Mouse (Mus musculus): Measurements from ENCODE around the gene Polr3c. TPM values are rescaled to one million over a fixed set of nuclear protein-coding genes. Genes with fewer than 3 reads are reported as not detected.
A peak's percentile ranks its signal among the peaks of the same experiment; 100 is the strongest.

Gene Polr3c
- polyA plus RNA-seq (2014; fragmentation: Nextera tagmentation; extraction: Ambion mirVana): 28.1 and 28.3 TPM in 2 replicates

- Histone ChIP-seq H3K27ac (peak within 1 kb of the TSS; percentile 84), H3K4me3 (replicated peaks; ENCODE audit: low read length) (peak within 1 kb of the TSS; percentile 95), H3K4me1 (replicated peaks; ENCODE audit: control insufficient read depth, insufficient read depth, low read length) (peaks cover 23% of the 10 kb centered on the region), H3K4me2 (replicated peaks) (peak within 1 kb of the TSS; percentile 65), H3K36me3 (replicated peaks; ENCODE audit: control insufficient read depth, insufficient read depth) (peaks cover 12% of the 10 kb centered on the region), H3K9me3 (ENCODE audit: control insufficient read depth, low read length) (no peaks in the 10 kb centered on the region), H3K27me3 (ENCODE audit: control insufficient read depth, insufficient read depth, low read length) (no peaks in the 10 kb centered on the region), H3K9ac (peak within 1 kb of the TSS; percentile 94)
- ATAC-seq (ENCODE audit: low FRiP score) (peak; percentile 97), DNase-seq (ENCODE audit: low spot score) (peak; percentile 89)
- whole genome bisulfite sequencing: under 1% methylated on average over 35 of the region's 52 CpGs
Observed at GRCm38 (mm10) chr3:96727343-96727827, at the start of gene Polr3c, which contains the start of gene Rnf115. Gene Polr3c (minus strand): TSS chr3:96727628. Gene Rnf115 (plus strand): TSS chr3:96727664.

DNA sequence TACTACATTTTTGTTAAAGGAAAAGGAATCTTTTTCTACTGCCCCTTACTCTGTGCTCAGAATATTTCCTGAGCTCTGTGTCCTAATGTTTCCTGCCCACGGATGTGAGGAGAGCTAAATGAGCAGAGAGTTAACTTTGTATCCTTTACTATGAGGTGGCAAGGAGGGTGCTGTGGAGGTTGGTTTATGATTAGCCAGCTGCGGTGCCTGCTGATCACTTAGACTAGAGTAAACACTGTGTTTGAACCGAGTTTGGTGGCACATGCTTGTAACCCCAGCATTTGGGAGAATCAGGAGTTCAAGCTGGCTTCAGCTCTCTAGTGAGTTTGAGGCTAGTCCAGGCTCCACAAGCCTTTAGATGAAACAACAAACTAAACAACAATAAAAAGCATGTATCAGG is 49.7 kb upstream of the Polr3c start:
- Histone ChIP-seq H3K4me3 (replicated peaks; ENCODE audit: low read length) (no peak overlapping the region), H3K9me3 (ENCODE audit: control insufficient read depth, low read length) (no peaks in the 10 kb centered on the region), H3K27me3 (ENCODE audit: control insufficient read depth, insufficient read depth, low read length) (no peaks in the 10 kb centered on the region), H3K27ac (no peak overlapping the region), H3K9ac (no peak overlapping the region), H3K4me2 (replicated peaks) (no peak overlapping the region), H3K4me1 (replicated peaks; ENCODE audit: control insufficient read depth, insufficient read depth, low read length) (no peaks in the 10 kb centered on the region), H3K36me3 (replicated peaks; ENCODE audit: control insufficient read depth, insufficient read depth) (peaks cover 4% of the 10 kb centered on the region)
- ATAC-seq (ENCODE audit: low FRiP score) (no peak), DNase-seq (ENCODE audit: low spot score) (no peak)
- WGBS: 79% methylated on average over 3 of the region's 3 CpGs

DNA sequence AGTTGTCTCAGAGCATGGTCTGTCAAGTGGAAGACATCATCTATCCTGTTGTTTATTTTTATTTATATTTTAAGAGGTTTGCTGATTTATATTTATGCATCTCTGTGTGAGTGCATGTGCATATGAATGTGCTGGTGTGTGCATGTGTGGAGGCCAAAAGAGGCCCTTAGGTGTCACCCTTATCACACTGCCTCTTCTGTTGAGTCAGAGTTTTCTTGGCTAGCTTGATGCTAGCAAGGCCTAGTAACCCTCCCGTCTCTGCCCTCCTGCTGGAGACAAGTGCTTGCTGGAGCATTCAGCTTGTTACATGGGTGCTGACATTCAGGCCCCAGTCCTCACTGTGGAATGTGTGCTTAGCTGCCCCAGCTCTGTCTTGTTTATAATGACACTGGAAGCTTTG is 45.5 kb upstream of the Polr3c start:
- Histone ChIP-seq H3K4me2 (replicated peaks) (no peak overlapping the region), H3K27ac (no peak overlapping the region), H3K27me3 (ENCODE audit: control insufficient read depth, insufficient read depth, low read length) (no peaks in the 10 kb centered on the region), H3K36me3 (replicated peaks; ENCODE audit: control insufficient read depth, insufficient read depth) (peaks cover 4% of the 10 kb centered on the region), H3K9me3 (ENCODE audit: control insufficient read depth, low read length) (no peaks in the 10 kb centered on the region), H3K4me1 (replicated peaks; ENCODE audit: control insufficient read depth, insufficient read depth, low read length) (no peaks in the 10 kb centered on the region), H3K4me3 (replicated peaks; ENCODE audit: low read length) (no peak overlapping the region), H3K9ac (no peak overlapping the region)
- DNase-seq (ENCODE audit: low spot score): no peak
- ATAC-seq (ENCODE audit: low FRiP score): no peak
- WGBS: 52% methylated on average over 1 of the region's 1 CpGs

DNA sequence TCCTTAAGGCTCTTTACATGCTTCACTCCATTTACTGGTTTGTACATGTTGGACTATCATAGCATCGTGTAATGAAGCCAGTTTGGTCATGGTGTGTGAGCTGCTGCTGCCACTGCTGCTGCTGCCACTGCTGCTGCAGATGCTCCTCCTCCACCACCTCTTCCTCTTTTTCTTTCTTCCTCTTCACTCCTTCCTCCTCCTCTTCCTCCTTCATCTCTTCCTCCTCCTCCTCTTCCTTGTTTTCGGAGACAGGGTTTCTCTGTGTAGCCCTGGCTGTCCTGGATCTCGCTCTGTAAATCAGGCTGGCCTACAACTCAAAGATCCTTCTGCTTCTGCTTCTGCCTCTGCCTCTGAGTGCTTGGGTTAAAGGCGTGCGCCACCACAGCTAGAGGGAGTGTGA is 42.5 kb upstream of the Polr3c start:
- DNase-seq (ENCODE audit: low spot score): no peak
- no peaks in the 10 kb centered on the region for H3K4me1 ChIP-seq (replicated peaks; ENCODE audit: control insufficient read depth, insufficient read depth, low read length)
- 89% methylated on average over 5 of the region's 5 CpGs for WGBS
- no peaks in the 10 kb centered on the region for H3K9me3 ChIP-seq (ENCODE audit: control insufficient read depth, low read length)
- no peaks in the 10 kb centered on the region for H3K27me3 ChIP-seq (ENCODE audit: control insufficient read depth, insufficient read depth, low read length)
- ATAC-seq (ENCODE audit: low FRiP score): no peak
- H3K36me3 ChIP-seq (replicated peaks; ENCODE audit: control insufficient read depth, insufficient read depth): no peaks in the 10 kb centered on the region
- no peak overlapping the region for H3K27ac ChIP-seq
- H3K9ac ChIP-seq: no peak overlapping the region
- no peak overlapping the region for H3K4me2 ChIP-seq (replicated peaks)
- no peak overlapping the region for H3K4me3 ChIP-seq (replicated peaks; ENCODE audit: low read length)

DNA sequence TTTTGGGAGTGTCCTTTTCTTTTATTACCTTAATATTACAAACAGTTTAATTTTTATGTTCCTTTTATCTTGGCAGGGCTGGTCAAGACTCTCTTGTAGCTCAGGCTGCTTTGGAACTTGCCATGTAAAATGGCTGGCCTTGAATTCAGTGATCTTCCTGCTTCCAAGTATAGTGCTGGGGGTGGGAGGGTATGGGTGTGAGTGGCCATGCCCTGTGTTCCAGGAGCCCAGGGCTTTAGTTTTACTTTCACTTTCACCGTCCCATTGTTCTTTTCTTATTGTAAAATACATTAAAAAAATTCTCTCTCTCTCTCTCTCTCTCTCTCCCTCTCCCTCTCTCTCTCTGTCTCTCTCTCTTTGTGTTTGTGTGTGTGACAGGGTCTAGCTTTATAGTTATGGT is 37.1 kb upstream of the Polr3c start:
- Histone ChIP-seq H3K4me2 (replicated peaks) (no peak overlapping the region), H3K4me1 (replicated peaks; ENCODE audit: control insufficient read depth, insufficient read depth, low read length) (no peaks in the 10 kb centered on the region), H3K36me3 (replicated peaks; ENCODE audit: control insufficient read depth, insufficient read depth) (peaks cover 13% of the 10 kb centered on the region; the same call in 1 of the 2 replicates), H3K27ac (no peak overlapping the region), H3K9me3 (ENCODE audit: control insufficient read depth, low read length) (no peaks in the 10 kb centered on the region), H3K4me3 (replicated peaks; ENCODE audit: low read length) (no peak overlapping the region), H3K27me3 (ENCODE audit: control insufficient read depth, insufficient read depth, low read length) (no peaks in the 10 kb centered on the region), H3K9ac (no peak overlapping the region)
- no peak for DNase-seq (ENCODE audit: low spot score)
- whole genome bisulfite sequencing: 89% methylated on average over 1 of the region's 1 CpGs
- ATAC-seq (ENCODE audit: low FRiP score): no peak

- Histone ChIP-seq H3K4me1 (replicated peaks; ENCODE audit: control insufficient read depth, insufficient read depth, low read length) (no peaks in the 10 kb centered on the region), H3K4me2 (replicated peaks) (no peak overlapping the region), H3K4me3 (replicated peaks; ENCODE audit: low read length) (no peak overlapping the region), H3K9me3 (ENCODE audit: control insufficient read depth, low read length) (no peaks in the 10 kb centered on the region), H3K27ac (no peak overlapping the region), H3K36me3 (replicated peaks; ENCODE audit: control insufficient read depth, insufficient read depth) (peaks cover 13% of the 10 kb centered on the region; the same call in 1 of the 2 replicates), H3K27me3 (ENCODE audit: control insufficient read depth, insufficient read depth, low read length) (no peaks in the 10 kb centered on the region), H3K9ac (no peak overlapping the region)
- 96% methylated on average over 4 of the region's 4 CpGs for WGBS
- ATAC-seq (ENCODE audit: low FRiP score): no peak
- DNase-seq (ENCODE audit: low spot score): no peak
Observed at GRCm38 (mm10) chr3:96759695-96760094, 32.3 kb upstream of the Polr3c start.

DNA sequence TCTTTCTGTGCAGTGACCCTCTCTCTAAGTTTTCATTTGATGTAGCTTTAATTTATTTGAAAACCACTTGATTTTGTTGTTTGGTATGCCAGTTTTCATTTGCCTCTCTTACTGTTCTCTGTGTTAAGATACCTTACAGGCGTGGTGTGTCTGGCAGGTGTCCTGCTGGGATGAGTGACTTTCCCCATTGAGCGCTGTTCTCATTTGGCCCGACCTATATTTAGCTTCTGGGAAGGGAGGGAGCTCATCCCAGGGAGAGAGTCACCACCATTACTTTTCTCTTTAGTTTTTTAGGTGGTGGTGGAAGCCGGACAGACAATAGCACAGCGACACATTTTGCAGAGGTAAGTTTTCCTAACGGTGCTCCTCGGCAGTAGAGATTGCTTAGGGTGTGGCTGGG is 30.3 kb upstream of the Polr3c start:
- no peak overlapping the region for H3K9ac ChIP-seq
- H3K4me1 ChIP-seq (replicated peaks; ENCODE audit: control insufficient read depth, insufficient read depth, low read length): no peaks in the 10 kb centered on the region
- no peak overlapping the region for H3K4me3 ChIP-seq (replicated peaks; ENCODE audit: low read length)
- no peak for ATAC-seq (ENCODE audit: low FRiP score)
- no peaks in the 10 kb centered on the region for H3K27me3 ChIP-seq (ENCODE audit: control insufficient read depth, insufficient read depth, low read length)
- H3K36me3 ChIP-seq (replicated peaks; ENCODE audit: control insufficient read depth, insufficient read depth): peaks cover 13% of the 10 kb centered on the region; the same call in 1 of the 2 replicates
- WGBS: 53% methylated on average over 7 of the region's 7 CpGs
- no peak overlapping the region for H3K4me2 ChIP-seq (replicated peaks)
- no peak overlapping the region for H3K27ac ChIP-seq
- DNase-seq (ENCODE audit: low spot score): no peak
- H3K9me3 ChIP-seq (ENCODE audit: control insufficient read depth, low read length): no peaks in the 10 kb centered on the region

DNA sequence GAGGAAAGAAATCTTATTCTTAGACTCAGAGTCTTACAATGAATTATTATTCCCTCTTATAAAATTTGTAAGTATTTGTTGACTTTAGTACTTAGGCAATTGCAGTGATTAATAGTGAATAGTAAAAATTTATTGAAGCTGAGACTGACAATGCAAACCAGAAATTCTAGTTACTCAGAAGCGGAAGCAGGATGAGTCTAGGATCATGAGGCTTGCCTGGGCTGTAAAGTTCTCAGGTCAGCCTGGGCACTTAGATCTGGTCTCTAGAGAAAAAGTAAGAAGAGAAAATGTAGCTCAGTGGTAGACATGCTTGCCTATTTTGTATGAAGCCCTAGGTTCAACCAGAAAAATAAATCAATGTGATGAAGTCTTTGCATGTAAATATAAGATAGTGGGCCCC is 28.5 kb upstream of the Polr3c start:
- ATAC-seq (ENCODE audit: low FRiP score): no peak
- Histone ChIP-seq H3K4me2 (replicated peaks) (no peak overlapping the region), H3K4me1 (replicated peaks; ENCODE audit: control insufficient read depth, insufficient read depth, low read length) (no peaks in the 10 kb centered on the region), H3K4me3 (replicated peaks; ENCODE audit: low read length) (no peak overlapping the region), H3K27me3 (ENCODE audit: control insufficient read depth, insufficient read depth, low read length) (no peaks in the 10 kb centered on the region), H3K9ac (no peak overlapping the region), H3K36me3 (replicated peaks; ENCODE audit: control insufficient read depth, insufficient read depth) (peaks cover 5% of the 10 kb centered on the region; the same call in 1 of the 2 replicates), H3K9me3 (ENCODE audit: control insufficient read depth, low read length) (no peaks in the 10 kb centered on the region), H3K27ac (no peak overlapping the region)
- DNase-seq (ENCODE audit: low spot score): no peak
- 94% methylated on average over 1 of the region's 1 CpGs for WGBS

DNA sequence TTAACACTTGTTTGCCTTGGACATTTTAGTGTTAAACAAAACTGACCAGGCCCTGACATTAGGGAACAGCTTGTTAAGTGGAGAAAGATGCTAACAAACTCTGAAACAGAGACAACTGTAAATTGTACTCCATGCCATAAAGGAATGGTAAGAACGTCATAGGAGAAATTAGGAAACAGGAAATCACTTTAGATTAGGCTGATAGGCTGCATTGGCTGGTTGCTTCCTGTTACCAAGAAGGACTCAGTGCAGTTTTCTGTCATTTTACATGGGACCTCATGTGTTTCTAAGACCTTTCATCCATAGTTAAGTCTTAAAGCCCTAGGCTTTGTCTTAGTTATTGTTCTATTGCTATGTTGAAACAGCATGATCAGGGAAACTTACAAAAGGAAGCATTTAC is 19.4 kb upstream of the Polr3c start:
- no peaks in the 10 kb centered on the region for H3K36me3 ChIP-seq (replicated peaks; ENCODE audit: control insufficient read depth, insufficient read depth)
- ATAC-seq (ENCODE audit: low FRiP score) (no peak), DNase-seq (ENCODE audit: low spot score) (no peak)
- no peaks in the 10 kb centered on the region for H3K4me1 ChIP-seq (replicated peaks; ENCODE audit: control insufficient read depth, insufficient read depth, low read length)
- no peak overlapping the region for H3K27ac ChIP-seq
- H3K4me2 ChIP-seq (replicated peaks): no peak overlapping the region
- H3K27me3 ChIP-seq (ENCODE audit: control insufficient read depth, insufficient read depth, low read length): no peaks in the 10 kb centered on the region
- H3K4me3 ChIP-seq (replicated peaks; ENCODE audit: low read length): no peak overlapping the region
- H3K9ac ChIP-seq: no peak overlapping the region
- H3K9me3 ChIP-seq (ENCODE audit: control insufficient read depth, low read length): no peaks in the 10 kb centered on the region
- WGBS: 90% methylated on average over 1 of the region's 1 CpGs

DNA sequence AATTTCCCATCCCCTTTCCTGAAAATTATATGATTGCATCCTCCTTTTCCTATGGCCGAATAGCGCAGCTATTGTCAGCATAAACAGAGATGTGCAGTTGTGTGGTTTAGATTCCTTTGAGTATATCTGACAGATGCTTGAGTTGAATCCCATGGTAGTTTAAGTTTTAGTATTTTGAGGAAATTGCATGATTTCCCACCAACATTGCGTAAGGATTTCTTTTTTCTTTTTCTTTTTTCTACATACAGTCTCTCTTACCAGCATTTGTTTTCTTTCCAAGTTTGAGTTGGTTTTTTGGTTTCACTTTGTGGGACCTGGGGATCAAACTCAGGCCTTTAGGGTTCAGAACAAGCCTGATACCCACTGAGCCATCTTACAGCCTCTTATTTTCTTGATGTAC is 16.9 kb upstream of the Polr3c start:
- Histone ChIP-seq H3K27me3 (ENCODE audit: control insufficient read depth, insufficient read depth, low read length) (no peaks in the 10 kb centered on the region), H3K27ac (no peak overlapping the region), H3K36me3 (replicated peaks; ENCODE audit: control insufficient read depth, insufficient read depth) (no peaks in the 10 kb centered on the region), H3K9ac (no peak overlapping the region), H3K4me3 (replicated peaks; ENCODE audit: low read length) (no peak overlapping the region), H3K4me2 (replicated peaks) (no peak overlapping the region), H3K9me3 (ENCODE audit: control insufficient read depth, low read length) (no peaks in the 10 kb centered on the region), H3K4me1 (replicated peaks; ENCODE audit: control insufficient read depth, insufficient read depth, low read length) (no peaks in the 10 kb centered on the region)
- WGBS: 96% methylated on average over 3 of the region's 3 CpGs
- DNase-seq (ENCODE audit: low spot score): no peak
- no peak for ATAC-seq (ENCODE audit: low FRiP score)

All from hindbrain, embryonic 14.5 days (tissue).